Mouse (Mus musculus): ENCODE results near the gene Aldoart1.

The Aldoart1 gene

DNA sequence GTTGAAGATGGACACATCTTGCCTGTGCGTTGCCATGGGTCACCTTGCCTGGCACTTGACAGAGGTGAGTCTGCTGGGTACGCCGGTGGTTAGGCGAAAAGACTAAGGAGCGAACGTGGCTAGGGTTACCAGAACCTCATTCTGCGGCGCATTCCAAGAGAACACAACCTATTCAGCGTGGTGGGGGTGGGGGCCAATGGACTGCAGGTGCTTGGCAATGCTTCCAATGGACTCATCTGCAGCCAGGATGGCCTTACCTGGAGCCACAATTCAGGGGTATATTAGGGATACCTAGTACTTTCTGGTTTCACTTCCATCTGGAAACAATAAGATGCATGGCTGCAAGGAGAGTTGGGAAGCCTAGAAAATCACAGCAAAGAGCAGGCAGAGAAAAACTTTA is at the start of gene Aldoart1:
TSS of gene Aldoart1 (minus strand) at position 101 of the 400 bp plus-strand sequence.
- DNase-seq (ENCODE audit: low read depth in 1 of 2, low spot score in 2 of 2): no peak

- no peak for DNase-seq (ENCODE audit: low read depth in 1 of 2, low spot score in 2 of 2)
These were observed 49.1 kb upstream of the Aldoart1 start for GRCm38 (mm10) chr4:72901566-72901965.

DNA sequence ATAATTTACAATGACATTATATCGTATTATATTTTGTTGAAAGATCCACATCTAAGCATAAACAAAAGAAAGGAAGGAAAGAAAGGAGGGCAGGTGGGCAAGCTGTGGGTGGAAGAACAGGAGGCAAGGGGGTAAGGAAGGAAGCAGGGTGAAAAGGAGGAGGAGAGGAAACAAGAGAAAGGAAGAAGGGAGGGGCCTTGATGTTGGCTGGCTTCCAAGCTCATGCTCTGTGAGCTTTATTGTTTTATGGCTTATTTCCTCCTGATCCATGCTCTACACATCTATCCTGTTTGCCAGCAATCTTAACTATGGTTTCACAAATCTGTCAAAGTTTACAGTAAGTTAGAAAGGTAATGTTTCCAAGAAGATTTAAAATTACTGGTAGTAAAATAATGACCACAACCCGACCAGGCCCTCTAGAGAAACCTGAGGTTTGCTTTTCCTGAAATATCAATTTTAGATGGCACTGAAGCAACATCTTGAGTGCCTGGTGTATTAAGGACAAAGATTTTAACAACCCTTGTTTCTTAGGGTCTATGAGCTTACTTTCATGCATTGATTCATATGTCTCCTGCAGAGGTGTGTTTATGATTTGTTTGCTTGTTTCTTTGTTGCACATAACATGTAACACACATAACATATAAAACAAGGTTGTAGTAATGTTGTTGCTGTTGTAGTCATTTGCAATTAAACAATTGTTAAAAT is 13.1 kb upstream of the Aldoart1 start:
- DNase-seq (ENCODE audit: low read depth in 1 of 2, low spot score in 2 of 2): no peak

DNA sequence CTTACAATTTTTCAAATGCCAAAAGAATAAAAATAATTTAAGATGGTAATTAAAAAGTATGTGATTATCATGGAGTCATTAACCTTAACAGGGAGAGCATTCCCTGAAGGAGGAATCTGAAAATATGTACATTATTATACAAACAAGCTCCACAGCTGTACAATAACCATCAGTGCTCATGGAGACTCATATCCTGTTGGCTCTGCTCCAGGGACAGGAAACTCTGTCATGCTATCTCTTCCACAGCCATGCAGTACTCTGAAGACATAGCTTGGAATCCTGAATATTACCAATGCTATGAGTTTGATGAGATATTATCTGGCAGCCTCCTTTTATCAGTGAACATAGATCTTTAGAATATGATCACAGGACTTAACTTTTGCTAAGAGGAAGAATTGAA is 8.2 kb downstream of the Aldoart1 start:
- DNase-seq (ENCODE audit: low read depth in 1 of 2, low spot score in 2 of 2): no peak

- no peak for DNase-seq (ENCODE audit: low read depth in 1 of 2, low spot score in 2 of 2)
These were observed 9.4 kb downstream of the Aldoart1 start for GRCm38 (mm10) chr4:72843025-72843424.

DNA sequence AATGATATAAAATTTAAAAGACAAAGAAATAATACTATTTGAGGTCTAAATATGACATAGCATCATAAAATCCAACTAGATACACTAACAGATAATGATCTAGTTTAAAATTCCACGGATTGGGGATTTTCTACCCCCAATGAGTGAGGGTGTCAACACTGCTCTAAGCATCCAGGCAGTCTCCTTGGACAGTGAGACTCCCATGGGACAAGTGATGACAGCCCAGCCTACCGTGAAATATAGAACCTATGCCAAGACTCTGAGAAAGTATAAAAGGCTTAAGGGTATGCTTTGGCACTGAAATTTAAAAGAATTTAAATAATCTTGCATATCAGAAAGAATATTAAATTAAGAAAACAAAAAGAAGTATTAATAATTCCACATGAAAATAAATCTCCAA is 16.0 kb downstream of the Aldoart1 start:
- no peak for DNase-seq (ENCODE audit: low read depth in 1 of 2, low spot score in 2 of 2)

- no peak for DNase-seq (ENCODE audit: low read depth in 1 of 2, low spot score in 2 of 2)
These were observed 17.0 kb downstream of the Aldoart1 start for GRCm38 (mm10) chr4:72835400-72835799.

GRCm38 (mm10) chr4:72800816-72801215 is 51.6 kb downstream of the Aldoart1 start:
- no peak for DNase-seq (ENCODE audit: low read depth in 1 of 2, low spot score in 2 of 2)
